Mouse (Mus musculus) kidney, adult 11 months (tissue): ENCODE data around the gene Ilf2.

Experiments used
- DNase-seq: peaks from one replicate; pipeline ENCODE4 v3.0.0; 2022

Gene Ilf2

GRCm38 (mm10) chr3:90512276-90512675 lies 36.4 kb downstream of the Ilf2 start:
- DNase-seq = no peak

GRCm38 (mm10) chr3:90512948-90513642 lies 37.2 kb downstream of the Ilf2 start:
- DNase-seq = no peak

GRCm38 (mm10) chr3:90513796-90514590 lies 38.1 kb downstream of the Ilf2 start, which contains the start of the genes S100a1 and S100a13:
Gene S100a1 (minus strand): TSS chr3:90514392.
Gene S100a13 (plus strand): TSS chr3:90514435.
- DNase-seq = peak; percentile 91

GRCm38 (mm10) chr3:90514691-90515090 lies 38.8 kb downstream of the Ilf2 start:
- DNase-seq = peak; percentile 77

GRCm38 (mm10) chr3:90515242-90515641 lies 39.3 kb downstream of the Ilf2 start:
- peak; percentile 46 for DNase-seq

- no peak for DNase-seq
Measured at GRCm38 (mm10) chr3:90515789-90516188, 39.9 kb downstream of the Ilf2 start.

- no peak for DNase-seq
Measured at GRCm38 (mm10) chr3:90517711-90518110, 41.8 kb downstream of the Ilf2 start.

- DNase-seq = peak; percentile 60
Measured at GRCm38 (mm10) chr3:90525421-90525820, 49.5 kb downstream of the Ilf2 start.

GRCm38 (mm10) chr3:90526076-90526475 lies 50.1 kb downstream of the Ilf2 start:
- DNase-seq = no peak

- no peak for DNase-seq
Measured at GRCm38 (mm10) chr3:90526580-90526979, 50.7 kb downstream of the Ilf2 start, which contains the start of gene S100a14. Gene S100a14 (plus strand): TSS chr3:90526856.

- DNase-seq = no peak
Measured at GRCm38 (mm10) chr3:90527291-90527873, 51.5 kb downstream of the Ilf2 start.

- DNase-seq = no peak
Measured at GRCm38 (mm10) chr3:90531713-90532112, 55.8 kb downstream of the Ilf2 start.

GRCm38 (mm10) chr3:90535446-90535845 lies 59.5 kb downstream of the Ilf2 start:
- no peak for DNase-seq

- peak; percentile 90 for DNase-seq
Measured at GRCm38 (mm10) chr3:90537141-90537904, 61.4 kb downstream of the Ilf2 start, which contains the start of gene S100a16. Gene S100a16 (plus strand): TSS chr3:90537254.

GRCm38 (mm10) chr3:90537905-90538296 lies 62.0 kb downstream of the Ilf2 start:
- no peak for DNase-seq
